Mouse (Mus musculus) ES-Bruce4 (cell line): ENCODE measurements around the gene Cenps.

Experiments used
- CTCF ChIP-seq: IDR thresholded peaks from one replicate; pipeline ENCODE4 v1.8.1; 2011; ENCODE audit warnings: low read depth, low read length
- POLR2A ChIP-seq: IDR thresholded peaks from one replicate; pipeline ENCODE4 v1.8.1; 2011; ENCODE audit warnings: low read length; ENCODE audit not compliant: insufficient read depth

GRCm38 (mm10) chr4:149123432-149123831 is 14.0 kb downstream of the Cenps start:
- TF ChIP-seq CTCF, result no peak
- TF ChIP-seq POLR2A, result no peak
